In genomic region chr9:45095149-45095937, GRCm38 (mm10) we compare ENCODE assay signal across 20 mouse cellular contexts. TPM values are rescaled to one million over a fixed set of nuclear protein-coding genes. Genes with fewer than 3 reads are reported as not detected.
DNase-seq lines count a peak whose midpoint lies in the region; ATAC-seq and TF ChIP-seq lines count a peak whose summit lies in the region.
"Had no signal": no experiment of that assay in that cellular context is flagged by ENCODE, and none has a peak within 500 bp of the region (broad histone marks: within the 10 kb centered on the region; RNA-seq: fewer than 3 reads in every experiment).

No protein-coding gene starts in this region.

- no peak overlapping the region for H3K4me3 ChIP-seq in lung, embryonic 14.5 days (ENCODE audit: low read depth, low read length)
- H3K4me3 ChIP-seq: forebrain, embryonic 13.5 days; heart, embryonic 13.5 days; left cerebral cortex, adult 2 months; liver, embryonic 15.5 days had no signal

- no peaks in the 10 kb centered on the region for H3K9me3 ChIP-seq in lung, embryonic 14.5 days (ENCODE audit: low read depth, low read length)
- H3K9me3 ChIP-seq: forebrain, embryonic 13.5 days; G1E; heart, embryonic 13.5 days; liver, embryonic 15.5 days had no signal

- no peak overlapping the region for H3K9ac ChIP-seq in lung, embryonic 14.5 days
- H3K9ac ChIP-seq: forebrain, embryonic 13.5 days; heart, embryonic 13.5 days; liver, embryonic 15.5 days had no signal

- 66% methylated on average over 6 of the region's 6 CpGs for WGBS in lung, embryonic 14.5 days

- no peak for TF ChIP-seq CTCF in lung, embryonic 14.5 days (IDR thresholded peaks at IDR 0.05; ENCODE audit: low read depth)

- intact Hi-C loops in left cerebral cortex, postnatal 36 days (cut with DNase I) = no loop called here

- no peak overlapping the region for H3K27ac ChIP-seq in lung, embryonic 14.5 days (ENCODE audit: low read depth)
- H3K27ac ChIP-seq: forebrain, embryonic 13.5 days; heart, embryonic 13.5 days; left cerebral cortex, adult 2 months; liver, embryonic 15.5 days; stomach, postnatal 0 days had no signal

- no peaks in the 10 kb centered on the region for H3K36me3 ChIP-seq in lung, embryonic 14.5 days (ENCODE audit: insufficient read depth)
- H3K36me3 ChIP-seq: G1E; heart, embryonic 13.5 days; liver, embryonic 15.5 days had no signal

- H3K27me3 ChIP-seq in lung, embryonic 14.5 days (ENCODE audit: insufficient read depth, low read length) = no peaks in the 10 kb centered on the region
- H3K27me3 ChIP-seq: forebrain, embryonic 13.5 days; liver, embryonic 15.5 days had no signal

- H3K4me1 ChIP-seq in lung, embryonic 14.5 days (ENCODE audit: insufficient read depth) = no peaks in the 10 kb centered on the region
- H3K4me1 ChIP-seq: forebrain, embryonic 13.5 days had no signal

- peak; percentile 34; the same call in 1 of the 2 replicates for ATAC-seq in common myeloid progenitor, adult 5-6 weeks (replicated peaks; ENCODE audit: low read depth, poor library complexity, severe bottlenecking)
- no peak for ATAC-seq in lung, embryonic 14.5 days (ENCODE audit: insufficient read depth)
- peak; percentile 86 for ATAC-seq in megakaryocyte, adult 5-6 weeks (ENCODE audit: poor library complexity, severe bottlenecking)
- ATAC-seq: CD4-positive, CD25-positive, alpha-beta regulatory T cell, adult 4 months; forebrain, embryonic 13.5 days had no signal

- no peak overlapping the region for H3K4me2 ChIP-seq in lung, embryonic 14.5 days
- H3K4me2 ChIP-seq: forebrain, embryonic 13.5 days; heart, embryonic 13.5 days; liver, embryonic 15.5 days; midbrain, embryonic 11.5 days had no signal

- peak; percentile 5 for DNase-seq in NIH3T3 (ENCODE audit: low read depth)
- peak; percentile 26 for DNase-seq in lung, embryonic 14.5 days
- DNase-seq in cerebellum, adult 9-11 months = no peak
- DNase-seq in cerebellum, postnatal 25 days = no peak
- DNase-seq in left cerebral cortex, postnatal 36 days (ENCODE audit: low spot score in 2 of 2) = no peak
- DNase-seq: adrenal gland, postnatal 10 days; cerebellum, adult 11-12 months; heart, adult 11 months had no signal

RNA-seq across cellular contexts. Expression of gene Jaml, which starts 16.4 kb away (rescaled TPM):
- 1.6 and 6.1 TPM in 2 replicates for total RNA-seq in common myeloid progenitor, adult 5-6 weeks (2017)
- polyA plus RNA-seq in lung, embryonic 14.5 days (2014; fragmentation: Nextera tagmentation; extraction: Ambion mirVana) = 0.30 and 0.45 TPM in 2 replicates
- 11.7 and 13.9 TPM in 2 replicates for total RNA-seq in megakaryocyte, adult 5-6 weeks (2015)
- total RNA-seq in megakaryocyte, adult 5-6 weeks (2017) = 25.1 and 27.0 TPM in 2 replicates
- total RNA-seq in left cerebral cortex, postnatal 36 days (2021) = under 1 TPM; 0.62 to 0.63 TPM
- total RNA-seq: G1E had no signal
- polyA plus RNA-seq: forebrain, embryonic 13.5 days; G1E; neural tube, embryonic 14.5 days had no signal

RNA-seq across cellular contexts. Expression of gene Scn2b, which starts 22.2 kb away (rescaled TPM):
- total RNA-seq in common myeloid progenitor, adult 5-6 weeks (2017) = not detected in 2 replicates
- polyA plus RNA-seq in lung, embryonic 14.5 days (2014; fragmentation: Nextera tagmentation; extraction: Ambion mirVana) = 3.2 and 3.9 TPM in 2 replicates
- 0.42 and 0.78 TPM in 2 replicates for total RNA-seq in megakaryocyte, adult 5-6 weeks (2015)
- total RNA-seq in megakaryocyte, adult 5-6 weeks (2017) = 0.95 and 0.98 TPM in 2 replicates
- 100 to 1,000 TPM; 251 to 273 TPM for total RNA-seq in left cerebral cortex, postnatal 36 days (2021)
- total RNA-seq: hematopoietic stem cell, adult 5-6 weeks had no signal
- polyA plus RNA-seq: G1E had no signal

RNA-seq across cellular contexts. Expression of gene Mpzl3, which starts 40.4 kb away (rescaled TPM):
- 0.27 and 1.0 TPM in 2 replicates for total RNA-seq in common myeloid progenitor, adult 5-6 weeks (2017)
- 1.9 and 2.1 TPM in 2 replicates for polyA plus RNA-seq in lung, embryonic 14.5 days (2014; fragmentation: Nextera tagmentation; extraction: Ambion mirVana)
- total RNA-seq in megakaryocyte, adult 5-6 weeks (2015) = 2.0 and 2.5 TPM in 2 replicates
- total RNA-seq in megakaryocyte, adult 5-6 weeks (2017) = 2.9 and 3.8 TPM in 2 replicates
- total RNA-seq in left cerebral cortex, postnatal 36 days (2021) = 1 to 10 TPM; 4.3 to 4.6 TPM

RNA-seq across cellular contexts. Expression of gene Scn4b, which starts 42.9 kb away (rescaled TPM):
- total RNA-seq in common myeloid progenitor, adult 5-6 weeks (2017) = not detected in 2 replicates
- polyA plus RNA-seq in lung, embryonic 14.5 days (2014; fragmentation: Nextera tagmentation; extraction: Ambion mirVana) = not detected in 2 replicates
- not detected in 2 replicates for total RNA-seq in megakaryocyte, adult 5-6 weeks (2015)
- 0.04 TPM in 1 of 2 replicates, not detected in the other for total RNA-seq in megakaryocyte, adult 5-6 weeks (2017)
- total RNA-seq in left cerebral cortex, postnatal 36 days (2021) = 10 to 100 TPM; 68.8 to 73.4 TPM
- total RNA-seq: hematopoietic stem cell, adult 5-6 weeks had no signal
- polyA plus RNA-seq: G1E had no signal

RNA-seq across cellular contexts. Expression of gene Mpzl2, which starts 55.7 kb away (rescaled TPM):
- not detected in 2 replicates for total RNA-seq in common myeloid progenitor, adult 5-6 weeks (2017)
- polyA plus RNA-seq in lung, embryonic 14.5 days (2014; fragmentation: Nextera tagmentation; extraction: Ambion mirVana) = 14.7 and 15.0 TPM in 2 replicates
- total RNA-seq in megakaryocyte, adult 5-6 weeks (2015) = not detected in 2 replicates
- 0.04 TPM in 1 of 2 replicates, not detected in the other for total RNA-seq in megakaryocyte, adult 5-6 weeks (2017)
- 1 to 10 TPM in 1 of 2 experiments, under 1 TPM in 1; 0.84 to 1.4 TPM for total RNA-seq in left cerebral cortex, postnatal 36 days (2021)
- polyA plus RNA-seq: forebrain, embryonic 13.5 days; G1E; neural tube, embryonic 14.5 days had no signal

Comparison
In these comparisons a context has a peak if more than half of its experiments do, and no peak if none do; other contexts are left out.
1. DNase-seq: peak in NIH3T3 (single experiment) and lung, embryonic 14.5 days (single experiment); none in cerebellum, adult 9-11 months (single experiment), cerebellum, postnatal 25 days (0 of 2) and left cerebral cortex, postnatal 36 days (0 of 2).
2. RNA of gene Scn2b, which starts 22.2 kb away (total RNA-seq): 251 to 273 TPM in left cerebral cortex, postnatal 36 days; 0.42 to 0.98 TPM in megakaryocyte, adult 5-6 weeks and not detected in common myeloid progenitor, adult 5-6 weeks; every median in the first group is over 100 times any median in the second.